Mouse (Mus musculus) heart, postnatal 0 days (tissue): ENCODE data around the gene Pou6f1.

Experiments
- CTCF ChIP-seq: IDR thresholded peaks from 2 replicates; pipeline ENCODE4 v1.5.1; 2016; ENCODE audit warnings: antibody characterized with exemption, control low read depth, low read depth
- EP300 ChIP-seq: IDR thresholded peaks from 2 replicates; pipeline ENCODE4 v1.6.1; 2016; ENCODE audit warnings: antibody characterized with exemption, low read depth

- TF ChIP-seq CTCF (no peak), EP300 (no peak)
These were observed 25.8 kb downstream of the Pou6f1 start for GRCm38 (mm10) chr15:100573946-100574345.
